Mouse (Mus musculus): ENCODE measurements around the gene Mvk.

The Mvk gene

DNA sequence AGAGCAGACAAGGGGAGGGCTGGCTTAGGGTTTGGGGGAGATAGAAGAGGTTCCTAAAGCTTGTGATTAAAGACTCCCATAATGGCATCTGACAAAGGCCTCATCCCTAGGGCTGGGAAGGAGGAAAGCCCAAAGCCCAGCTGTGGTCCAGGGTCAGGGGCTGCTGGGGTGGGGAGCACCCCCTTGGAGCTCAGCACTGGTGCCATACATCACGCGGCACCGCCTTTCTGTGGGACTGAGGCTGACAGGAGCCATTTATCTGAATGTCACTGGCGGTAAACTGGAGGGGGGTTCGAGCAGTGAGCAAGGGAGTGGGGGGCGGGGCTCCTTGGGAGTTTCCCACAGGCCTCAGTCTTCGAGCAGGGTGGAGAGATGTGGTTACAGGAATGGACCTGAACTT is 65.4 kb downstream of the Mvk start:
- DNase-seq (ENCODE audit: low read depth, low spot score): no peak
